Mouse (Mus musculus): ENCODE data around the gene AI481877. TPM values are rescaled to one million over a fixed set of nuclear protein-coding genes. Genes with fewer than 3 reads are reported as not detected.
"Not testable (repeated sequence)": the region's sequence is repeated elsewhere in the genome, so short reads cannot be mapped to it uniquely, and the experiment has no call there.

Gene AI481877
- total RNA-seq (2021), result not detected
- long read RNA-seq, experiment 1, result 0 reads
- long read RNA-seq, experiment 2, result 0 reads

DNA sequence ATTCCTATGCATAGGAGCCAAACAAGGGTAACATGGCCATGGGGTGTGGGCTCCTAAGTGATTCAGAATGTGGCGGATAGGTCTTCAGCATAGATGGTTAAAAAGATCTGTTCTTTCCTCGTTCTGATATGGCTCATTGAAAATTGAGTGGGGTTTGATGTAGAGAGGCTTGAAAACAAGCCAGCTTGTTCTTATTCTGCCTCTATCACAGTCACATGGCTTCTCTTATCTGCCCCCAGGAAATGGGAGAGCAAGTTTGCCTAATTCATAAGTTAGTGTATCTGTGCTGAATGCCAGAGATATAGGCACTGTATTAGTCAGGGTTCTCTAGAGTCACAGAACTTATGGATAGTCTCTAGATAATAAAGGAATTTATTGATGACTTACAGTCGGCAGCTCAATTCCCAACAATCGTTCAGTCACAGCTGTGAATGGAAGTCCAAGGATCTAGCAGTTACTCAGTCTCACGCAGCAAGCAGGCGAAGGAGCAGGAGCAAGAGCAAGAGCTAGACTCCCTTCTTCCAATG, at the start of gene AI481877:
TSS of gene AI481877 (minus strand) at position 477 of the 527 bp plus-strand sequence.
- intact Hi-C loops (cut with DNase I); DNase-seq: not testable (repeated sequence)

DNA sequence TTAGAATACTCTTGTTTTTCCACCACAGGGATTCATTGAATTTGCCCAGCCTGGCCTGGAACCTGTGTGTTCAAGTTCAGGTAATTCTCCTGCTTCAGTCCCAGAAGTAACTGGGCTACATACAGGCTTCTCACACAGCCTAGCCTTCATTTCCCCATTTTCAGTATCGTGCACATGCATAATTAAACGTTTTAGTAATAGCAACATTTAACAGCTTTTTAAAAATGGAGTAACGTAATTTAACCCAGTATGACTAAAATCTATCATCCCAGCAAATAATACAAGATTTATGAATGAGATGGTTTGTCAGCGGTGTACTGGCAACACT, 49.7 kb upstream of the AI481877 start:
- no peak for DNase-seq
- intact Hi-C loops (cut with DNase I), result loop anchor here (2.0 kb wide), 3 partner anchors 92 to 360 kb away; partner anchors contain the start of gene Ptbp3

DNA sequence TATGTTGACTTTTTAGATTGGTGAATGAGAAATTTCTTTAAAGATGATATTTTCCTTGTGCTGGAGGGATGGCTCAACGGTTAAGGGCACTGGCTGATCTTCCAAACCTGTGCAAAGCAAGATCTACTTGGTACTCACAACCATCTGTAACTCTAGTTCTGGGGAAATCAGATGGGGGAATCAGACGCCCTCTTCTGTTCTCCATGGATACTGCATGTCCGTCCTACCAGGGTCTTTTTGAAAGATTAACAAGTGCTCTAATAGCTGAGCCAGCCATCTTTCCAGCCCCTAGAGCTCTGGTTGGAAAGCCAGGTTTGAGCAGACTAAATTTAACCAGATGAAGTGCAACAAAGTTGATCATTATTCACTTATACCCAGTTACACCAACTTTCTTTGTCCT, 48.5 kb upstream of the AI481877 start:
- intact Hi-C loops (cut with DNase I), result no loop called here
- peak; percentile 22 to 59 for DNase-seq

DNA sequence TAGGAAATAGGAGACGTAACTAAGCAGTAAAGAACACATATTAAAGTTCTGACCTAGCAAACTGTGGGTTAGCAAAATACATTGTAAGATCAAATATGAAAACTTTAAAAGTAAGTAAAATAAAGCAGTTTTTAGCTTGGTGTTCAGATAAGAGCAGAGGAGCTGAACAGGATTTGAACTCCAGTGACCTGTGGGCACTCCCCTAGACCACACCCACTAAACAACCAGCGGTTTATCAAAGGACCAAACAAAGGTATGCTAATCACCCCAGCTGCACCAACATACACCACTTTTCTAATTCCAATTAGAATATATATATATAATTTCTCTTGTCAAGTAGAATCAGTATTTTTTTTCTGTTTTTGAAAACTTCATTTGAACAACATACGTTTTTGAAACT, 46.9 kb upstream of the AI481877 start:
- intact Hi-C loops (cut with DNase I), result no loop called here
- no peak for DNase-seq

DNA sequence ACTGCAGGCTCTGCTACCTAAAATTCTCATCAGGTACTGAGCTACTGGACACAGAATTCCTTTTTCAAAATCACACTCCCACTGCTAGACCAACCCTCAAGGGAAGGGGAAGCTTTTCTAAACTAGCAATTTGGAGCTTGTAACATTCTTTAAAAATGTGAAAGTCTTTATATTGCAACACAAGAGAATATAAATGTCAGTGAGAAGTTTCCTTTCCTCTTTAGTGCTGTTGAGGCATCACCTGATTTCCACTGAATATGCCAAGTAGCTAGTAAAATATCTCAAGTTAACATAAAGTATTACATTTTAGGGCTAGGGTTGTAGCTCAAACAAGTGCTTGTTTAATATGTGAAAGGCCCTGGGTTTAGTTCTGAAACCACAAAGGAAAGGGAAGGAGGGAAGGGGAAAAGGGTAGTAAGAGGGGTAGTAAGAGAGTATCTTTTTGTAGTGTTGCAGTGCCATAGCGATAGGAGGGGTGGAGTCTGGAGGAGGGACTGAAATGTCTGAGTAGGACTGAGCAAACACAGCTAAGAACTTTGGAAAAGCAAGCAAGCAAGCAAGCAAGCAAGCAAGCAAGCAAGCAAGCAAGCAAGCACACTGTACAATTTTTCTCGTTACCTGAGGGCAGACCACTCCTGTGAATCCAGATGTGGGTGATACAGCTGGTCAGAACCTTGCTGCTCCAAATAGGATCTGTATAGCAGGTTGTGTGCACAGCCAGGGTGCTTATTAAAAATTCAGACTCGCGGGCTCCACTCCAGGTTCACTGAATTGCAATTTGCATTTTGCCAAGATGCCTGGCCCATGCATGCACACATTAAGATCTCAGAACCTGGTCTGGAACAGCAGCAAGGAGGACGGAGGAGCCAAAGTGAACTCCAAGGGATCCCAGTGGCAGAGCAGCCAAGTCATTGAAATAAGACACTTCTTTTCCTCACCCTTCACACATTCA, 42.8 kb upstream of the AI481877 start:
- no peak for DNase-seq
- intact Hi-C loops (cut with DNase I), result no loop called here

DNA sequence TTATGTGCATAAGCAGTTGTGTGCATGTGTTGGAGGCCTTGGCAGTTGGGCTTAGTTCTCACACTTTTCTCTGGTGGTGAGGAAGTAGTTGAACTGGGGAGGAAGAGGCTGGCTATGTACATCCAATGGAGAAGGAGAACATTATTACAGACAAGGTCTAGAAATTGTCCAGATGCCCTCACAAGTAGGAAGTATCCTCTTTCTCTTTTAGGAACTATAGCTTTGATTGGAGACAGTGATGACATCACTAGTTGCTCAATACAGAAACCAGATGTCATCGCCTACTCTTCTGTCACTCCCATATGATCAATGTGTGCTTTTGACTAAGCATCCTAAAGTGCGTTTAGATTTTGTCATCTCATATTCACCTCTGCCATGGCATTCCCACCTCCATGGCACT, 38.8 kb upstream of the AI481877 start:
- intact Hi-C loops (cut with DNase I), result no loop called here
- DNase-seq, result no peak

DNA sequence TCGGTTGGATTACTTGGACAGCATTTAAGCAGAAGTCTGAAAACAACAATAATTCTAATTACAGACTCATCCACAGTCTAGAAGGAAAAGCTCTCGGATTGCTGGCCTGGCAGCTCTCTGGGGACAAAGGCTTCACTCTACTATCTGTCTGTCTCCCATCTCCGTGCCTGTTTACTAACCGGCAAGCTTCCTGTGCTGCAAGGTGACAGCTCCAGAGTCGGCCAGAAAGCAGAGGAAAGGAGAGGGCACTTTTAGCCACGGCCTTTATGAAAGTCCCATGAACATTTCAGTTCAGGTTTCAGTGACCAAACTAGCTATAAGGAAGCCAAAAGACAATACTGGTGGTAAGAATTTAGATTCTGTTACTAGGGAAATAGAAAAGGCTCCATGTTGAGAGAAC, 37.1 kb upstream of the AI481877 start:
- no peak for DNase-seq
- intact Hi-C loops (cut with DNase I), result no loop called here

DNA sequence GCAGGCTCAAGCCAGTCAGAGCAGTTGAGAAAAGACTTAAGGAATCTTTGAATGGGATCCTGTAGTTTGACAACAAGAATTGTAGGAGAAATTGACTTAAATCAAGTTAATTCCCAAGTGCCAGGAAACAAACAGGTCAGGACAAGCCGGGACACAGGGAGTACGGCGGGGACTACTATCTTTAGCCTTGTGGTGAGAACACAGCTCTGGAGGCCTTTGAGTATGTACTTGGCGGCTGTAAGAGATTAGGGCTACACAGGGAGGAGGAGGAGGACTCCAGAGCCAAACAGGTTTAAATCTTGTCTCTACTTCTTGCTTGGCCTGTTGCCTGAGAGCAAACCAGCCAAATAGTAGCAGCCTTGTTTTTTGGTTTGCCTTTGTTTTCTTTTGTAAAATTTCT, 36.2 kb upstream of the AI481877 start:
- peak; percentile 20 to 39 for DNase-seq
- intact Hi-C loops (cut with DNase I), result no loop called here

DNA sequence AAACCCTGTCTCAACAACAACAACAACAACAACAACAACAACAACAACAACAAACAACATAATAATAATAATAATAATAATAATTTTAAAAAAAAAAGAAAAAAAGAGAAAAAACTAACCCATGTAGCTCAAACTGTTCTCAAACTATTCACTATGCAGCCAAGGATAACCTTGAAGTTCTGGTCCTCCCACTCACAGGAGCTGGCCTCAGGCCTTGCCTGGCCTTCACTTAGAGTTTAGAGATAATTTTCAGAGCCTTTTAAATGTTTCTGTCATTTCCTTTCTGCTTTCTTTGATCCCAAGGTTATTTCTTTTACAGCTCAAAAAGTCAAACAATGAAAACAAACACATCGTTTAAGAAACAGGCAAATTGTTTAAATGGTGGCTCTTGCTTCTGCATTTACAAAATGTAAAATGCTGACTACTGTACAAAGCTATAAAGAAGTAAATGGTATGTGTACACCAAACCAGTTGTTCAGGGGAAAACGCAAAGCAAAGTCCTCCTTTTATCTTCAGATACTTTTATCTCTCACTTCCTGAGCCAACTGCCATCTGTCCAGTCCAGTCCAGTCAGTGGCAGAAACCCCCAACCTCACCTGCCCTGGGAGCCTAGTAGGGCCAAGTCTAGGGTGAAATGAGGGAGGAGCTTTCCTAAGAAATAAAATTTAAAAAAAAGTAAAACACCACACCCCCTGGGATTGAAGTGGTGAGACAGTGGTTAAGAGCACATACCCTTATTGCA, 34.6 kb upstream of the AI481877 start:
- no peak for DNase-seq
- intact Hi-C loops (cut with DNase I), result no loop called here

DNA sequence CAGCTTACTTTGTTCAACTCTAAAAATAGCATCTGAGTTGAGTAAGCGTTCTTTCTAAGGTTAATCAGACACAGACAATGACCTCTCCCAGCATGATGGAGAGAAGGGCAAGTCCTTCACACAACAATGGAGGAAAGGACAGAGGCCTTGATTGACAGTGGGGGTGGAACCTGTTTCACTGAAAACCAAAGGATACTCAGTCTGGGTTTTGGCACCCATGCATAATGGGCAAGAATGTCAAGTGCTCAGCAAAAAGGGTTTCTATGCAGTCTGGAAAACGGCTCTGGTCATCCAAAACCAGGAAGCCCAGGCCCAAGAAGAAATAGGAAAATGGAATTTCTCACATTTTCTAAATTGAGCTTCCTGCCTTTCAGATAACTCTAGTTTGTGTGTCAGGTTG, 33.8 kb upstream of the AI481877 start:
- intact Hi-C loops (cut with DNase I), result no loop called here
- no peak for DNase-seq

DNA sequence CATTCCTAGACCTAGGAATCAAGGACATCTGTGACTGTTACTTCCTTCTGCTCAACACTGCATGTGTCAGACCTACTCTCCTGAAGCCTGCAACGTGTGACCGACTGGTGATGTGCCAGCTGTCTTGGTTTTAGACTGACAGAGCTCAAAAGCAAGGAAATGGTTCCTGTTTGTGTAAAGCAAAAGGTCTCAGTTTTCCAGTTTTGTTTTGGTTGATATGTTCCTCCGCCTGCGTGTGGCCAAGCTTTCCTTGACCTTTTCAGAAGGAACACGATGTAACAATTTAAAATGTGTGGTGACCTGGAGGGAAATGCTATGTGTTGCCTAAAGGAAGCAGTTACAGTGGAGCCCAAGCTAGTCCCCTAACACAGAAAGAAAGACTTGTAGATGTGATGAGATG, 31.2 kb upstream of the AI481877 start:
- intact Hi-C loops (cut with DNase I), result no loop called here
- no peak for DNase-seq

DNA sequence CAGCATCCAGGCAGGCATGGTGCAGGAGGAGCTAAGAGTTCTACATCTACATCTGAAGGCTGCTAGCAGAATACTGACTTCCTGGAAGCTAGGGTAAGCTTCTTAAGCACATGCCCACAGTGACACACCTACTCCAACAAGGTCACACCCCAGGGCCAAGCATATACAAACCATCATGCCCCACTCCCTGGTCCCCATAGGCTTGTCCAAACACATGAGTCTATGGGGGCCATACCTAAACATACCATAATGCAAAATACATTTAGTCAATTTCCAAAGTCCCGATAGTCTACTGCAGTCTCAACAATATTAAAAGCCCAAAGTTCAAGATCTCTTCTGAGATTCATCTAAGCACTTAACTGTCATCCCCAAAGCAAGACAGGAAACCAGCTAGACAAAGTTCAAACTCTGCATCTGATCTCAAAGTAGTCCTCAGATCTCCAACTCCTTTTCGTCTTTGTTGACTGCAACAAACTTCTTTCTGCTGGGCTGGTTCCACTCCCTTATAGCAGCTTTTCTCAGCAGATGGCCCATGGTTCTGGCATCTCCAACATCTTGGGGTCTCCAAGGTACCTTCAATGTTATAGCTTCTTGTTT, 28.6 kb upstream of the AI481877 start:
- no peak for DNase-seq
- intact Hi-C loops (cut with DNase I), result no loop called here

DNA sequence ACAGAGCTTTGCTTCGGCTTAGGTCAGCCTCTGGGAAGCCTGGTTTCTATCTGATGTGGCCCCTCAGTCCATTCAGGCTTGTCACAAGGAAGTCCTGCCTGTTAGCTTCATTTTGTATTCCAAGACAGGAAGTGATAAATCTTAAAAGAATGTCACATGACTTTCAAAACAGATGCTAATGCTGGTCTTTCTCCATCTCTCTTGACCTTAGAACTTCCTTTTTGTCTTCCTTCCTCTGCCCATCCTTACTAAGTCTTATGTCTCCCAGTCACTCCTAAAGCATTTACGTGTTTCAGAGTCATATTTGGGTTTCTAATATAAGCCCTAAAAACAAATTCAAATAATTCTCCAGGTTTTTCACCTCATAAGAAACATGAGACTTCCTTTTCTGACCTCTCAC, 25.3 kb upstream of the AI481877 start:
- no peak for DNase-seq
- intact Hi-C loops (cut with DNase I), result no loop called here

DNA sequence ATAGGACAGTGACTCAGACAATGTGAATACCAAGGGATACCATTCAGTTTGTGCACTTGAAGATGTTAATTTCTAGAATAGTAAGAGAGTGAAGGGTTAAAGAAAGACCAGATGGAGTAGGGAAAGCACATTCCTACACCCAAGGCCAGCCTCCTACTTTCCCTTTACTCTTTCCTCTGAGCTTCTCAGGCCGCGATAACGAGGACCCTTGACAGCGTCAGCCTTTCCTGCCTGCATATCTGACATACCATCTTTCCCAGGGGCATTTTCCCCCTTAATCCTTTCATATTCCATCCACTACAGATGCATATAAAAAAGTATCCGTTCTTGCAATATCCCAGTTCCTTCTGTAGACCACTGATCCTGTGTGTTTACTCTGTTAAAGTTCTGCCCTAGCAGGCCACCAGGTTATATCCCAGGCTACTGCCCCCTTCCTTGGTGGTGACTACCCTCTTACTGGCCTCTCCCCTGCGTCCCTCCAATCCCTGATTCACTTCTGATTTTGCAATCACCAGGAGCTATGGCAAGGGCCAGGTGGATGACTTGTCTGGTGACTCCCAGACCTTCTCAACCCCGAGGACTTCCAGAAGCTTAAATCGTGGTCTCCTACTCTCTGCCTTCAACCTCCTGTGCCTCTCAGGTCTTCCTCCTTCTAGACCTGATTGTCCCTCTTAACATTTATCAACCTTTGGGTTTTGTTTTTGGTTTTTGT, 22.3 kb upstream of the AI481877 start:
- intact Hi-C loops (cut with DNase I), result no loop called here
- DNase-seq, result no peak

DNA sequence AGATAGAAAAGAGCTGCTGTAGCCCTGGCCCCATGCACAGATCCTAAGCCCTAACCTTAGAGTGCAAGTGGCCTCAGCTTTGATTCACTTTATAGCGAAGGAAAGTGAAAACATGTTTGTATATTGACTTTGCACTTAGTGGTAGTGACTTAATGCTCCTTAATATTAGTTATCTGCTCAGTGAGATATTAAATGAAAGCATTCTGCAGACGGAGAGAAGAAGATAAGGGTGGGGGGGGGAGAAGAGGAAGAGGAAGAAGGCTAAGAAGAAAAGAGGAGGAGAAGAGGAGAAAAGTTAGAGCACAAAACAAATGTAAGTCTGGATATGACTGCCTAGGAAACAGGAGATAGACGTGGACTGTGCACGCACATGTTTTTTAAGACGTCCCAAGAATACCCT, 21.5 kb upstream of the AI481877 start:
- intact Hi-C loops (cut with DNase I), result no loop called here
- no peak for DNase-seq

DNA sequence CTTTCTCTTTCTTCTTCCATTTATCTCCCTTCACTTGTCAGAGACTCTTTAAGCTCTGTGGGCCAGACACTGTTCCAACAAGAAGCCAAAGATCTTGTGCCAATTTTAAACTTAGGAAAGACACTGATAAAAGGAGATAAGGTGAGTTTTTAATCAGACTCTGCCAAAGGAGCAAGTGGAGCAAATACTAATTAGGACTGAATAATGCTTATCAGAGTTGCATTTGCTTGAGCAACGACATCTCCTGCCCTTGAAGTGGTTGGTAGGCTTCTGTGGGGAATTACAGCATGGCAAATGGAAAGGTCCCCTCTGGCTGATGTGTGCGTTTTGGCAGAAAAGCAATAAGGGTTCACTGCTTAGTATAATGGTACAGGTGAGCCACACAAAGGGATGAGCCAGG, 18.9 kb upstream of the AI481877 start:
- DNase-seq, result no peak
- intact Hi-C loops (cut with DNase I), result no loop called here

DNA sequence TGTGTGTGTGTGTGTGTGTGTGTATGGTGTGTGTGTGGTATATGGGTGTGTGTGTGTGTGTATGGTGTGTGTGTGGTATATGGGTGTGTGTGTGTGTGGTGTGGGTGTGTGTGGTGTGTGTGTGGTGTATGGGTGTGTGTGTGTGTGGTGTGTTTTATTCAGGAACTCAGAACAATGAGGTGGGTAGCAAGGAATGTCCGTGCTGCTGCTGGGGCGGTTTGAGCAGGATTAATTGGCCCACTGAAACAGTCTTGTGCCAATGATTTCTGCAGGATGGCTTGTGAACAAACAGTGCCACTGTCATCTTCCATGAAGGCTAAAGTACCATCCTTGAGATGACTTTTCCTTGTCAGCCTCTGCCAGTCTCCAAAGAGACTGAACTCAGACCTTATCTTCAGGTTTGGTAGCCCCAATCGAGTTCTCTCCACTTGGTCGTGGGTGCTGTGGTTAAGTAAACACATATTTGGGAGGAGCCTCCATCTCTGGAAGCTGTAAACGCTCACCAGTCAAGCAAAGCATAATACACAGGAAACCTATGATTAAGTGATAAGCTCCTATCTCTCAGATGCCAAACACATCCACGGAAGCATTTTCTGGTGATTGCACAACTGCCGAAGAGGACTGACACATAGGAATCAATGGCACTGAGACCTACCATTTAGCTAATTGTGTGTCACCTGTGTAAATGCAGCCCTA, 18.3 kb upstream of the AI481877 start:
- intact Hi-C loops (cut with DNase I), result no loop called here

DNA sequence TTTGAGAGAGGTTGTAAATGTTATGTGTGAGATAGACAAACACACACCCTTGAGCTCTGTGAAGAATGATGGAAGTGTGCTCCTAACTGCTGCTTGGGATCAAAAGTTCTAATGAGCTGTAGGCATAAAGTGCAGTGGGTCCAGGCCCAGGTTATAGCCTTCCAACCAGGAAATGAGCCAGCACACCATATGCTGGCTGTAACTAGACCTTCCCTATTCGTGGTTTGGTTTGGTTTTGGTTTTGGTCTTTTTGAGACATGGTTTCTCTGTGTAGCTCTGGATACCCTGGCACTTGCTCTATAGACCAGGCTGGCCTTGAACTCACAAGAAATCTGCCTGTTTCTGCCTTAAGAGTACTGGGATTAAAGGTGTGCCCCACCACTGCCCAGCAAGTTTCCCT, 13.2 kb upstream of the AI481877 start:
- intact Hi-C loops (cut with DNase I), result no loop called here
- no peak for DNase-seq

More for the DNA sequence above, 18.3 kb upstream of the AI481877 start:
- DNase-seq, result no peak

DNA sequence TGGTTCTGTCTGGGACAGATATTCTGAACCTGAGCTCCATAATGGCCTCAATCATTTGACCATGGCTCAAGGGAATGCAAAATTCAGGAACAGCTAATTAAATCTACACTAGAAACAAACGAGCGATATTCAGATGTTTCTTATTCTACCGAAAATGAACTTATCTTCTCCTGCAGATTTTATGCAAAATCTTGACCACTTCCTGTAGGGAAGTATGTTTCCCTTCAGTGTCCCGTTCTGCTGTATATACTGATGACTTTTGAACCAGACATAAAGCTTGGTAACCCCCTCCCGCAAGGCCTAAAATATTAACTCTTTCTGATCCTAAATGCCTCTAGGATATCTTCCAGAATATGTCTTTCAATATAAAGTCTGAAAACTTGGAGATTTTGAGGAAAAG, 12.1 kb upstream of the AI481877 start:
- DNase-seq, result no peak
- intact Hi-C loops (cut with DNase I), result no loop called here

DNA sequence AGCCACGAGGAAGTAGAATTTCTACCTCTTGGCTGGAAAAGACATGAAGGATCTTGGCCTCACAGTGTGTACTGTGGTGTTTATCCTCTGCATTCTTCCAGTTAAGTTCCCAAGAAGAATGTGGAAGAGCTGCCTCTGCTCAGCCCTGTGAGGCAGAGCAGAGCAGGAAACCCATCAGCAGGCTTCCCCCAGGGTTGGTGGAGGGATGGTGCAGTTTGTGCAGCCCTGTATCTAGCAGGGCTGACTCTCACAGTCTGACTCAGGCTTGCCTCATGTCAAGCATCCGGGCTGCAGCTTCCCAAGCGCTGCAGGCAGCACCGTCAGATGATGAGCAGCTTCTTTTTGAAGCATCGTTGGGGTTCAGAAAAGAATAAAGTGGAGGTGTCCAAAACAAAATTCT, 10.3 kb upstream of the AI481877 start:
- intact Hi-C loops (cut with DNase I), result no loop called here
- no peak for DNase-seq

Data from heart, postnatal 14 days (tissue).